ENCODE assay signal across 25 mouse cellular contexts in the genomic region with DNA sequence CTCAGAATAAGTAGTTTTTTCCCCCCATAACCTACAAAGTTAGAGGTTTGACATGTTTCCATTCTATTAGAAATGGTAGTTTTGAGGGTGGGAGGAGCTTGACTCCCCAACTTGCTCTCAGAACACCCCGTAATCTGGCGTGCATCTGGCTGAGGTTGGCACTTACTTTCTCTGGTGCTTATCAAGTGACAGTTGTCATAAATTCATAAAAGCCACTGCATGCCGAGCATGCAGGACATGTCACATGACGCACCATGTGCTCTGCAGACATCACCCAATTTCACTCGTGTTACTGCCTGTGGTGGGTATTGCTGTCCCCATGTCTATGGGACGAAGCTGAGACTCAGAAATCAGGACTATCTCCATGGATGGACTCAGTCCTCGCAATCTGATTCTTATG. TPM values are rescaled to one million over a fixed set of nuclear protein-coding genes. Genes with fewer than 3 reads are reported as not detected.
DNase-seq lines count a peak whose midpoint lies in the region; ATAC-seq and TF ChIP-seq lines count a peak whose summit lies in the region.
"Had no signal": no experiment of that assay in that cellular context is flagged by ENCODE, and none has a peak within 500 bp of the region (broad histone marks: within the 10 kb centered on the region; RNA-seq: fewer than 3 reads in every experiment).

No protein-coding gene starts in this region.

- peaks cover 65 to 87% of the 10 kb centered on the region in 2 experiments for H3K36me3 ChIP-seq in CH12.LX (replicated peaks in 1 of 2; ENCODE audit: control insufficient read depth in 1 of 2, insufficient read depth in 1 of 2, low read length in 1 of 2)
- H3K36me3 ChIP-seq in MEL (ENCODE audit: control insufficient read depth in 1 of 2, insufficient read depth in 2 of 2, low read length in 2 of 2): peaks cover 0 to 45% of the 10 kb centered on the region in 2 experiments; a peak in 2 of 4 replicates
- no peaks in the 10 kb centered on the region for H3K36me3 ChIP-seq in midbrain, embryonic 14.5 days (ENCODE audit: control insufficient read depth, insufficient read depth, low read length)
- H3K36me3 ChIP-seq: embryonic facial prominence, embryonic 13.5 days; embryonic facial prominence, embryonic 15.5 days; forebrain, embryonic 15.5 days had no signal

- peaks cover 73% of the 10 kb centered on the region for H3K79me2 ChIP-seq in CH12.LX (replicated peaks; ENCODE audit: control insufficient read depth, extremely low read depth, insufficient read depth, poor library complexity, severe bottlenecking)
- no peaks in the 10 kb centered on the region for H3K79me2 ChIP-seq in MEL (ENCODE audit: control insufficient read depth, insufficient read depth, low read length, poor library complexity)

- H3K9ac ChIP-seq in CH12.LX (ENCODE audit: insufficient read depth, low read depth) (no peak overlapping the region), MEL (ENCODE audit: control insufficient read depth, low read depth, low read length, poor library complexity, severe bottlenecking) (no peak overlapping the region)
- H3K9ac ChIP-seq in midbrain, embryonic 14.5 days (replicated peaks; ENCODE audit: low read length): no peak overlapping the region
- H3K9ac ChIP-seq: embryonic facial prominence, embryonic 13.5 days; embryonic facial prominence, embryonic 15.5 days; forebrain, embryonic 13.5 days; forebrain, embryonic 15.5 days; forebrain, postnatal 0 days had no signal

- dilution Hi-C loops in CH12.LX (cut with MboI; ENCODE audit: extremely low pct_ligation_motif_present, extremely low pct_unique_long_range_greater_than_20kb, low sequenced_read_pairs): no loop called here

- no peak overlapping the region for H3K4me3 ChIP-seq in CH12.LX (replicated peaks in 1 of 3; ENCODE audit: low read depth in 2 of 3, low read length in 2 of 3, poor library complexity in 1 of 3)
- H3K4me3 ChIP-seq in MEL (ENCODE audit: control insufficient read depth in 1 of 2, insufficient read depth in 1 of 2, low read depth in 2 of 2, low read length in 2 of 2): no peak overlapping the region
- no peak overlapping the region for H3K4me3 ChIP-seq in midbrain, embryonic 14.5 days (replicated peaks; ENCODE audit: low read depth, low read length)
- H3K4me3 ChIP-seq: embryonic facial prominence, embryonic 13.5 days; embryonic facial prominence, embryonic 15.5 days; erythroblast, embryonic 14.5 days; forebrain, embryonic 13.5 days; forebrain, embryonic 15.5 days had no signal

- TF ChIP-seq RAD21 in CH12.LX (IDR thresholded peaks at IDR 0.05; ENCODE audit: low read depth, low read length) (no peak), MEL (IDR thresholded peaks at IDR 0.05; ENCODE audit: low read depth, low read length) (no peak)

- in situ Hi-C loops in CH12.LX (cut with MboI; ENCODE audit: low pct_ligation_motif_present, low pct_unique_long_range_greater_than_20kb, low sequenced_read_pairs): no loop called here

- WGBS in midbrain, embryonic 14.5 days: 89% methylated on average over 7 of the region's 7 CpGs

- DNase-seq in CH12.LX (ENCODE audit: extremely low read depth) (no peak), MEL (ENCODE audit: low read depth, low spot score) (peak; percentile 46)
- DNase-seq in gastrocnemius, adult 8-10 months (ENCODE audit: low spot score in 2 of 2): no peak
- DNase-seq in embryo, embryonic 9.5 days (ENCODE audit: extremely low spot score): no peak
- no peak for DNase-seq in midbrain, embryonic 14.5 days
- DNase-seq: adrenal gland, adult 8-10 months; adrenal gland, postnatal 14 days; adrenal gland, postnatal 36 days; cerebellum, adult 11-12 months; cerebellum, adult 2 months; cerebellum, adult 9-10 months; cerebellum, postnatal 10 days; cerebellum, postnatal 25 days; forebrain, postnatal 0 days had no signal

- no peak overlapping the region for H3K4me2 ChIP-seq in CH12.LX (ENCODE audit: insufficient read depth, low read depth, poor library complexity, severe bottlenecking)
- H3K4me2 ChIP-seq in midbrain, embryonic 14.5 days (ENCODE audit: low read length): no peak overlapping the region
- H3K4me2 ChIP-seq: embryonic facial prominence, embryonic 13.5 days; embryonic facial prominence, embryonic 15.5 days; forebrain, embryonic 13.5 days; forebrain, embryonic 15.5 days had no signal

- TF ChIP-seq EP300 in CH12.LX (IDR thresholded peaks at IDR 0.05; ENCODE audit: low read length): no peak
- peak; percentile 54 to 62; a peak in 2 of 4 replicates for TF ChIP-seq EP300 in MEL (IDR thresholded peaks at IDR 0.05; ENCODE audit: low read depth in 1 of 2, low read length in 2 of 2)

- no peaks in the 10 kb centered on the region for H3K9me3 ChIP-seq in CH12.LX (replicated peaks; ENCODE audit: low read length)
- H3K9me3 ChIP-seq in MEL (replicated peaks; ENCODE audit: insufficient read depth, low read length): no peaks in the 10 kb centered on the region
- no peaks in the 10 kb centered on the region for H3K9me3 ChIP-seq in midbrain, embryonic 14.5 days (ENCODE audit: control insufficient read depth, low read length)
- H3K9me3 ChIP-seq: embryonic facial prominence, embryonic 13.5 days; embryonic facial prominence, embryonic 15.5 days; forebrain, embryonic 13.5 days; forebrain, embryonic 15.5 days had no signal

- no peak for TF ChIP-seq POLR2A in CH12.LX (IDR thresholded peaks at IDR 0.05; ENCODE audit: low read depth, low read length)
- TF ChIP-seq POLR2A in MEL (IDR thresholded peaks at IDR 0.05; ENCODE audit: control insufficient read depth in 1 of 2, insufficient read depth in 1 of 2, low read depth in 1 of 2, low read length in 2 of 2, poor library complexity in 1 of 2): no peak

- TF ChIP-seq CTCF in CH12.LX (conservative IDR thresholded peaks at IDR 0.05 in 1 of 2, IDR thresholded peaks at IDR 0.05 in 1 of 2; ENCODE audit: low read depth in 2 of 2, low read length in 2 of 2) (no peak), MEL (IDR thresholded peaks at IDR 0.05 in 2 of 3, conservative IDR thresholded peaks at IDR 0.05 in 1 of 3; ENCODE audit: control insufficient read depth in 1 of 3, insufficient read depth in 1 of 3, low read depth in 2 of 3, low read length in 3 of 3, poor library complexity in 1 of 3, severe bottlenecking in 1 of 3) (no peak)

- ATAC-seq in megakaryocyte-erythroid progenitor cell, adult 5-6 weeks (replicated peaks; ENCODE audit: low FRiP score, low TSS enrichment, poor library complexity, severe bottlenecking): peak; percentile 81
- ATAC-seq in midbrain, embryonic 14.5 days (ENCODE audit: low FRiP score, low TSS enrichment): no peak
- ATAC-seq: CD4-positive, CD25-positive, alpha-beta regulatory T cell, adult 4 months; forebrain, embryonic 13.5 days; forebrain, embryonic 15.5 days; forebrain, postnatal 0 days had no signal

- no peaks in the 10 kb centered on the region for H3K27me3 ChIP-seq in CH12.LX (replicated peaks)
- no peaks in the 10 kb centered on the region for H3K27me3 ChIP-seq in MEL (ENCODE audit: control insufficient read depth in 1 of 2, insufficient read depth in 2 of 2, low read length in 2 of 2)
- no peaks in the 10 kb centered on the region for H3K27me3 ChIP-seq in midbrain, embryonic 14.5 days (ENCODE audit: control insufficient read depth, insufficient read depth, low read length)
- H3K27me3 ChIP-seq: embryonic facial prominence, embryonic 13.5 days; embryonic facial prominence, embryonic 15.5 days; forebrain, embryonic 13.5 days; forebrain, embryonic 15.5 days had no signal

- H3K27ac ChIP-seq in CH12.LX (ENCODE audit: insufficient read depth, low read depth) (no peak overlapping the region), MEL (ENCODE audit: control insufficient read depth, low read depth, low read length) (peak overlapping the region; percentile 38; the same call in 1 of the 2 replicates)
- H3K27ac ChIP-seq in midbrain, embryonic 14.5 days (replicated peaks; ENCODE audit: low read depth, low read length): no peak overlapping the region
- H3K27ac ChIP-seq: embryonic facial prominence, embryonic 13.5 days; embryonic facial prominence, embryonic 15.5 days; forebrain, embryonic 13.5 days; forebrain, embryonic 15.5 days had no signal

- H3K4me1 ChIP-seq in CH12.LX (ENCODE audit: control insufficient read depth in 1 of 2, insufficient read depth in 2 of 2) (peaks cover 2 to 75% of the 10 kb centered on the region in 2 experiments; a peak in 2 of 4 replicates), MEL (ENCODE audit: control insufficient read depth in 1 of 2, insufficient read depth in 2 of 2, low read length in 2 of 2) (peaks cover 27 to 39% of the 10 kb centered on the region in 2 experiments)
- H3K4me1 ChIP-seq in midbrain, embryonic 14.5 days (ENCODE audit: control insufficient read depth, insufficient read depth, low read length): no peaks in the 10 kb centered on the region
- H3K4me1 ChIP-seq: embryonic facial prominence, embryonic 15.5 days had no signal

TF ChIP-seq in CH12.LX, 34 proteins besides CTCF, POLR2A, EP300 and RAD21 (continues in another document):
- no peak for TF ChIP-seq SIN3A (IDR thresholded peaks at IDR 0.05; ENCODE audit: low read length)

TF ChIP-seq in MEL, 35 proteins besides CTCF, POLR2A, EP300 and RAD21 (continues in another document):
- TF ChIP-seq USF2 (IDR thresholded peaks at IDR 0.05; ENCODE audit: borderline replicate concordance in 1 of 2, insufficient read depth in 1 of 2, low read depth in 1 of 2, low read length in 2 of 2): peak in 1 of 2 experiments; percentile 66; a peak in 2 of 4 replicates

RNA-seq across cellular contexts. Expression of gene 1810046K07Rik, which starts 18.2 kb away (rescaled TPM):
- total RNA-seq in CH12.LX (2012; rRNA removed) (26.4 and 33.4 TPM in 2 replicates), CH12.LX (2014; rRNA removed) (49.0 and 59.9 TPM in 2 replicates), MEL (2012; rRNA removed) (not detected in 2 replicates)
- polyA plus RNA-seq in CH12.LX (2012; ENCODE audit: insufficient read length, low read depth) (179 and 188 TPM in 2 replicates), MEL (2012; ENCODE audit: insufficient read depth in 1 of 2, insufficient read length in 2 of 2, low read depth in 1 of 2, low replicate concordance in 2 of 2, missing spikeins in 1 of 2) (not detected)
- total RNA-seq in megakaryocyte-erythroid progenitor cell, adult 5-6 weeks (2014; fragmentation: Nextera tagmentation): not detected in 2 replicates
- total RNA-seq in megakaryocyte-erythroid progenitor cell, adult 5-6 weeks (2017): not detected in 2 replicates
- not detected for total RNA-seq in gastrocnemius, adult 8-10 months (2022)
- polyA plus RNA-seq in midbrain, embryonic 14.5 days (2014; fragmentation: Nextera tagmentation; extraction: Ambion mirVana): not detected in 2 replicates
- total RNA-seq: adrenal gland, postnatal 36 days; ES-E14; forebrain, postnatal 0 days had no signal
- polyA plus RNA-seq: CD4-positive, CD25-positive, alpha-beta regulatory T cell, adult 4 months; cerebellum, adult 2 months; cortical plate, adult 2 months; embryonic facial prominence, embryonic 11.5 days; embryonic facial prominence, embryonic 13.5 days; forebrain, embryonic 11.5 days; forebrain, embryonic 13.5 days; forebrain, embryonic 15.5 days; forebrain, postnatal 0 days had no signal

RNA-seq across cellular contexts. Expression of gene Colca2, which starts 32.1 kb away (rescaled TPM):
- 0.25 TPM in 1 of 2 replicates, not detected in the other for total RNA-seq in CH12.LX (2012; rRNA removed)
- total RNA-seq in CH12.LX (2014; rRNA removed): 0.26 TPM in 1 of 2 replicates, not detected in the other
- 0.97 and 1.1 TPM in 2 replicates for polyA plus RNA-seq in CH12.LX (2012; ENCODE audit: insufficient read length, low read depth)
- total RNA-seq in MEL (2012; rRNA removed): not detected in 2 replicates
- polyA plus RNA-seq in MEL (2012; ENCODE audit: insufficient read depth in 1 of 2, insufficient read length in 2 of 2, low read depth in 1 of 2, low replicate concordance in 2 of 2, missing spikeins in 1 of 2): not detected
- 0.55 TPM in 1 of 2 replicates, not detected in the other for total RNA-seq in megakaryocyte-erythroid progenitor cell, adult 5-6 weeks (2014; fragmentation: Nextera tagmentation)
- 0.65 TPM in 1 of 2 replicates, not detected in the other for total RNA-seq in megakaryocyte-erythroid progenitor cell, adult 5-6 weeks (2017)
- 1 to 10 TPM in 1 of 4 experiments, under 1 TPM in 2, not detected in 1; 0.24 to 1.1 (median 0.46) TPM for total RNA-seq in gastrocnemius, adult 8-10 months (2022)
- polyA plus RNA-seq in midbrain, embryonic 14.5 days (2014; fragmentation: Nextera tagmentation; extraction: Ambion mirVana): 0.46 and 0.89 TPM in 2 replicates
- polyA plus RNA-seq: erythroblast, embryonic 14.5 days had no signal

Comparison
In these comparisons a context has a peak if more than half of its experiments do, and no peak if none do; other contexts are left out.
1. RNA of gene 1810046K07Rik, which starts 18.2 kb away (total RNA-seq): 26.4 to 59.9 TPM in CH12.LX; not detected in MEL, not detected in megakaryocyte-erythroid progenitor cell, adult 5-6 weeks and not detected in gastrocnemius, adult 8-10 months; every median in the first group is over 10 times any median in the second.
2. Of the 35 proteins assayed by ChIP-seq in both MEL and CH12.LX: peak only in MEL: BHLHE40, EP300, ETS1, MAX, MXI1, MYC and 2 more; only in CH12.LX: none; in both: USF1; in neither: 25; mixed calls (peak in some experiments, not most) for 1.